Mouse (Mus musculus): Measurements from ENCODE around the gene Adra2b. TPM values are rescaled to one million over a fixed set of nuclear protein-coding genes. Genes with fewer than 3 reads are reported as not detected.
A peak's percentile ranks its signal among the peaks of the same experiment; 100 is the strongest.

The Adra2b gene
- polyA plus RNA-seq, 1 experiment: 0.30 TPM

GRCm38 (mm10) chr2:127341159-127341558 is 21.8 kb upstream of the Adra2b start:
- peak; percentile 63 for DNase-seq (ENCODE audit: low read depth)

DNA sequence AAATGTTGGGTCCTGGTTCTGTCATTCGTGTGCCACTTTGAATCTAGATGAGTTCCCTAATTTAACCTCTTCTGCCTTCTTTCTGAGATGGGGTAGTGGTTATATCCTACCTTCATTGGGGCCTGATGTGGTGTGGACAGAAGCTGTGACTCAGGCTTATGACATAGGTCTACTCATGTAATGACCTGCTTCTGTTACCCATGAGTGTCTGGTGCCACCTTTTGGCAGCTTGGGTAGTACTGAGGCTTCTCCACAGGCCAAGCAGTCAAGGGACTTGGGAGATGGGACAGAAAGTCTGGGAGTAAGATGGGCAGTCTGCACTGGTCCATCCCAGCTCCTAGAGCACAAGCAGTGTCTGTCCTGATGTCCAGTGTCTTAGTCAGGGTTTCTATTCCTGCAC is 16.7 kb upstream of the Adra2b start:
- DNase-seq (ENCODE audit: low read depth): no peak

More at GRCm38 (mm10) chr2:127341159-127341558, 21.8 kb upstream of the Adra2b start:
- TF ChIP-seq POLR2A (IDR thresholded peaks at IDR 0.05; ENCODE audit: borderline replicate concordance, extremely low read depth, insufficient read depth, insufficient read length, poor library complexity, severe bottlenecking): no peak
- peak; percentile 83 for TF ChIP-seq CTCF (IDR thresholded peaks at IDR 0.05; ENCODE audit: borderline replicate concordance, extremely low read depth, insufficient read depth, insufficient read length)

GRCm38 (mm10) chr2:127347147-127347985 is 15.6 kb upstream of the Adra2b start:
- no peak for DNase-seq (ENCODE audit: low read depth)
- TF ChIP-seq POLR2A (IDR thresholded peaks at IDR 0.05; ENCODE audit: borderline replicate concordance, extremely low read depth, insufficient read depth, insufficient read length, poor library complexity, severe bottlenecking): no peak
- no peak for TF ChIP-seq CTCF (IDR thresholded peaks at IDR 0.05; ENCODE audit: borderline replicate concordance, extremely low read depth, insufficient read depth, insufficient read length)

More for the DNA sequence above, 16.7 kb upstream of the Adra2b start:
- TF ChIP-seq CTCF (IDR thresholded peaks at IDR 0.05; ENCODE audit: borderline replicate concordance, extremely low read depth, insufficient read depth, insufficient read length): peak; percentile 3; the same call in 1 of the 2 replicates
- TF ChIP-seq POLR2A (IDR thresholded peaks at IDR 0.05; ENCODE audit: borderline replicate concordance, extremely low read depth, insufficient read depth, insufficient read length, poor library complexity, severe bottlenecking): no peak

DNA sequence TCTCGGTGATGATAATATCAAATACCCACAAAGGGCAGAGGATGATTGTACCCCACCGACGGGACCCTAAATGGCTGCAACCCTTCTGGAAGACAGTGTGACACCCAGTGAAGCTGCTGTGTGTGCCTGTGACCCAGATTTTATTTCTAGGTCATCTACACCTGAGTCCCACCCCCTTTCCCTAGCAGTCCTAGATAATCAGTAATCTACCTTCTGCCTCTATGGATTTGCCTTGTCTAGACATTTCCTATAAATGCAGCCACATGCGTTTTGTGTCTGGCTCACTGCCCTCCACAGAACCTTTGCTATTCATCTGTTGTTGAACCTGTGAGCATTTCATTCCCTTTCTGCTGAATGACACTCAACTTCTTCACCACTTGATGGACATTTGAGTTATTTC is 9.1 kb upstream of the Adra2b start:
- TF ChIP-seq POLR2A (IDR thresholded peaks at IDR 0.05; ENCODE audit: borderline replicate concordance, extremely low read depth, insufficient read depth, insufficient read length, poor library complexity, severe bottlenecking) (no peak), CTCF (IDR thresholded peaks at IDR 0.05; ENCODE audit: borderline replicate concordance, extremely low read depth, insufficient read depth, insufficient read length) (no peak)
- DNase-seq (ENCODE audit: low read depth): no peak

GRCm38 (mm10) chr2:127363282-127363652 is 259 bp downstream of the Adra2b start:
- DNase-seq (ENCODE audit: low read depth): no peak
- no peak for TF ChIP-seq CTCF (IDR thresholded peaks at IDR 0.05; ENCODE audit: borderline replicate concordance, extremely low read depth, insufficient read depth, insufficient read length)
- no peak for TF ChIP-seq POLR2A (IDR thresholded peaks at IDR 0.05; ENCODE audit: borderline replicate concordance, extremely low read depth, insufficient read depth, insufficient read length, poor library complexity, severe bottlenecking)

GRCm38 (mm10) chr2:127363696-127364095 is 688 bp downstream of the Adra2b start:
- peak; percentile 5 for DNase-seq (ENCODE audit: low read depth)
- TF ChIP-seq POLR2A (IDR thresholded peaks at IDR 0.05; ENCODE audit: borderline replicate concordance, extremely low read depth, insufficient read depth, insufficient read length, poor library complexity, severe bottlenecking): no peak

- no peak for TF ChIP-seq CTCF (IDR thresholded peaks at IDR 0.05; ENCODE audit: borderline replicate concordance, extremely low read depth, insufficient read depth, insufficient read length)
- TF ChIP-seq POLR2A (IDR thresholded peaks at IDR 0.05; ENCODE audit: borderline replicate concordance, extremely low read depth, insufficient read depth, insufficient read length, poor library complexity, severe bottlenecking): no peak
- DNase-seq (ENCODE audit: low read depth): no peak
These were observed 1.4 kb downstream of the Adra2b start for GRCm38 (mm10) chr2:127364452-127364851.

DNA sequence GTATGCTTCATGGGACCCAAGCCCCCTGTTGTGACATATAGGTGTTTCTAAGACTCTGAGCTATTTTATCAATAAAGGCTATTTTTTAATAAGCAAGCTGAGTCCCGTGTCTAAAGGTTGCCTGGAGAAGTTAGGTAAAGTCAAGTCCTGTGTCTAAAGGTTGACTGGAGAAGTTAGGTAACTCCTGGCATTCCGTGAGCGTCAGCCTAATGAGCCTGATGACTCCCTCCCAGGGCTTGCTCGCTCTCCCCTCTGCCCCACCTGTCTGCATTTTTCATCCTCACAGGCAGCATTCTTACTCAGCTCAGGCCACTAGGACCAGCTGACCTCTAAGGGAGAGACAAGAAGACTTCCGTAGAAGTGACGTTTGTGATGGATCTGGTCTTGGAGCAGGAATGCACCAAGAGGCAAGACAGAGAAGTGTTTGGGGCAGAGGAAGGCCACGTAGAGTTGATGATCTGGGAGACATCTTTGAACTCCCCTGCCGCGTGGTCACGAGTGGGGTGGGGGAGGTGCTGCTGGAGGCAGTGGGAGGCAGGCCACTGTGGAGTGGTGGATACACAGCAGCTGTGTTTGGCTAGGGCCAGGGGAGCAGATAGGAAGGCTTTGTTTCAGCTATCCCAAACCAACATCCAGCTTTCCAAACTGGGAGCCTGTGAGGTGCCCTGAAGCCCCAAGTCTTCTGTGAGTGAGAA is 4.3 kb downstream of the Adra2b start:
- no peak for DNase-seq (ENCODE audit: low read depth)
- TF ChIP-seq CTCF (IDR thresholded peaks at IDR 0.05; ENCODE audit: borderline replicate concordance, extremely low read depth, insufficient read depth, insufficient read length) (no peak), POLR2A (IDR thresholded peaks at IDR 0.05; ENCODE audit: borderline replicate concordance, extremely low read depth, insufficient read depth, insufficient read length, poor library complexity, severe bottlenecking) (no peak)

- TF ChIP-seq CTCF (IDR thresholded peaks at IDR 0.05; ENCODE audit: borderline replicate concordance, extremely low read depth, insufficient read depth, insufficient read length): no peak
These were observed 6.8 kb downstream of the Adra2b start for GRCm38 (mm10) chr2:127369703-127370376.

GRCm38 (mm10) chr2:127370561-127371483 is 7.8 kb downstream of the Adra2b start:
- DNase-seq (ENCODE audit: low read depth): no peak
- no peak for TF ChIP-seq CTCF (IDR thresholded peaks at IDR 0.05; ENCODE audit: borderline replicate concordance, extremely low read depth, insufficient read depth, insufficient read length)
- no peak for TF ChIP-seq POLR2A (IDR thresholded peaks at IDR 0.05; ENCODE audit: borderline replicate concordance, extremely low read depth, insufficient read depth, insufficient read length, poor library complexity, severe bottlenecking)

More at GRCm38 (mm10) chr2:127369703-127370376, 6.8 kb downstream of the Adra2b start:
- DNase-seq (ENCODE audit: low read depth): no peak
